Mouse (Mus musculus) CD4-positive, CD25-positive, alpha-beta regulatory T cell, adult 4 months (primary cell): ENCODE results near the gene Smg7. TPM values are rescaled to one million over a fixed set of nuclear protein-coding genes. Genes with fewer than 3 reads are reported as not detected.

Source experiments
- ATAC-seq: one replicate; pipeline ENCODE4 v1.8.0; 2017
- polyA plus RNA-seq, 2 experiments: library from polyadenylated mRNA; unstranded; fragments of 100-300 nt; shearing (Covaris generic); gene quantifications; one replicate each; pipeline ENCODE4 v1.2.1; 2017

Gene Smg7
- polyA plus RNA-seq, 2 experiments from 2014 or later: 36.1 to 43.5 TPM

- no peak for ATAC-seq
Observed at GRCm38 (mm10) chr1:152804907-152805306, 97.5 kb downstream of the Smg7 start.

- no peak for ATAC-seq
Observed at GRCm38 (mm10) chr1:152800633-152801176, 101.7 kb downstream of the Smg7 start.

- no peak for ATAC-seq
Observed at GRCm38 (mm10) chr1:152799897-152800296, 102.5 kb downstream of the Smg7 start, which contains the start of gene Ncf2. Ncf2 (plus strand) TSS chr1:152800194.

DNA sequence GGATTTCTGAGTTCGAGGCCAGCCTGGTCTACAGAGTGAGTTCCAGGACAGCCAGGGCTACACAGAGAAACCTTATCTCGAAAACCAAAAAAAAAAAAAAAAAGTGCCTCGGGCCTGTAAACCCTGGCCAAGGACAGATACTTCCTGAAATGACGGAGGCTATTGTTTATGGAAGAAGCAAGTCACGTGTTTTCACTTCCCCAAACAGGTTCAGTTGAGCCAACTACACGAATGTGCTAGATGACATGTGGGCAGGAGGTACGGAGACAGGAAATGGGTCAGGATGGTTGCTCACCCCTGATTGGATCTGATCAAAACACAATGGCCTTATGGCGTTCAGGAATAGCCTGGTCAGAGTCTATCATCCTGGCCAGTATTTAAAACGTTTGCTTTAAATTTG lies 104.3 kb downstream of the Smg7 start:
- no peak for ATAC-seq

GRCm38 (mm10) chr1:152796683-152797263 lies 105.7 kb downstream of the Smg7 start:
- ATAC-seq: no peak

DNA sequence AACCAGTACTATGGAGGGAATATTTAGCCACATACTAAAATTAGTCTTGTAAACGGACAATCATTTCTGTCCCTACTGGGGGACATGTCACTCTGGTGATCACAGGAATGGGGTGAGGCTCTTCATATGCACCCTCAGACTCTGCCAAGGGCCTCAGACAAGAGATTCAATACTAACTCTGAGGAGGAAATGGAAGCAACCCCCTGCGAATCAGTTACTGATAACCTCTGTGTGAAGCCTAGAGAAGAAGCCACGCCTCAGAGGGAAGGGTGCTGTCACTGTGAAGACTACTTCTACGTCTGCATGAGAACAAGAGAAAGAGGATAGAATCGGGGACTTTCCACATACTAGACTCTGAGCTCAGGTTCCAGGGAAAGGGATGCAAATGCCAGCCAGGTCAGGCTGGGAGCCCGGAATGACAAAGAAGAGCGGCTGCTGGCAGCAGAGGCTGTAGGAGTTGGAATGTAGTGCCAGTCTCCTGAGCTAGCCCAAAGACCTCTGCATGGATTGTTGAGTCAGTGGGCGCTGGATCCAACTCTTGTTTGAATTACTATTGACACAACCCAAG lies 106.7 kb downstream of the Smg7 start:
- no peak for ATAC-seq

DNA sequence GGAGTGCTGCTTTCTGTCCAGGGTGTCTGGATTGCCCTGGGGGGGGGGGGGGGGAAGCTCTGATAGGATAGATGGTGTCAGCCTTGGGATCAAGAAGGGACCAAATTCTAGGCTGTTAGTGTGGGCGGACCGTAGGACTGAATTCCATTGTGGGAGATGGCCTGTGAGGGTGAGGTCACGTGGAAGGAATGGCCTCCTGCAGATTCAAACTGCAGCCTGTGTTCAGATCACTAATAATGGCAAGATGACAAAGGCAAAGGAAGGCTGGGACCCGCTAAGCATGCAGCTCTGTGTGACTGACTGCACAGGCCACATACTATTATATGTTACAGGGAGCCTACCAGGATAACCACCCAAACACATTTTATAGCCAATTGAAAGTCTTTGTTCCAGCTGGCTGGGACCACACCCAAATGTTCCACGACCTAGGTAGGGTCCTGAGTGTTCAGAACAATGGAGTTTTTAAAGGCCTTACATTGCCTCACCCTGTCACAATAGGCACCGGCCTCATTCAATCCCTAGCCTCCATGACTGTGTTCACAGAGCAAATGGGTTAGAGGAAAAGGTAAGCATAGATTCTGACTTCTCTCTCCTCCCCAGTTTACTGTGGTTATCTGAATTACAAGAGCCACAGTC lies 108.8 kb downstream of the Smg7 start:
- no peak for ATAC-seq

DNA sequence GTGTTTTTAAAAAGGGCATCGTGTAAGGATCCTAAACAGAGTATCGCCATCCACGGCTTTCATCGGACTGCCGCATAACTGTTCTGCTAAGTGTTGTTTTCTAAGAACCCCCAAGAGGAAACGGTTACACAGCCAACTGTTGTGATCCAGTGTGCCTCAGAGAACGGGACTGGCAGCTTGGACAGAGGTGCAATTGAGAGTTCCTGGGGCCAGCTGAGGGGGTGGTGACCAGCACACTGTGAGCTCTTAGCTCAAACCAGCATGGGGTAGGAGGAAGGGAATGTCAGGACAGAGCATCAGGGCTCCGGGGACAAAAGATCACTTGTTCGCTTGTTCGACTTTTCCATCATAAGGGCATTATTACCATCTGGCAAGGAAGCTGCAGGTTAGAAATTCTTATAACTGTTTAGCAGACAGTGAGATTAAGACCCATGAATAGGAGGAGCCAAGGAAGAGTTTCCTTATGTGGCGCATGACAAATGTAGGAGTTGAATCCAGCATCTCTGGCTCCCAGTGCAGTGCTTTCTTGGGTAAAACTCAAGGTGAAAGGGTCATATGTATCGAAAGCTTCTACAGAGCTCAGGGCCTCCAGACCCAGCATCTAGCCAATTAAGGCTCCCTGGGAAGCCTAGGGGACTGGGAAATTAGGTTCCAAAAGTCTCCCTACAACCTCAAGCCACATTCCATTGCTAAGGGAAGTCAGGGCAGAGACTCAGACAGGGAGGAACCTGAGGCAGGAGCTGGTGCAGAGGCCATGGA lies 109.5 kb downstream of the Smg7 start:
- no peak for ATAC-seq

DNA sequence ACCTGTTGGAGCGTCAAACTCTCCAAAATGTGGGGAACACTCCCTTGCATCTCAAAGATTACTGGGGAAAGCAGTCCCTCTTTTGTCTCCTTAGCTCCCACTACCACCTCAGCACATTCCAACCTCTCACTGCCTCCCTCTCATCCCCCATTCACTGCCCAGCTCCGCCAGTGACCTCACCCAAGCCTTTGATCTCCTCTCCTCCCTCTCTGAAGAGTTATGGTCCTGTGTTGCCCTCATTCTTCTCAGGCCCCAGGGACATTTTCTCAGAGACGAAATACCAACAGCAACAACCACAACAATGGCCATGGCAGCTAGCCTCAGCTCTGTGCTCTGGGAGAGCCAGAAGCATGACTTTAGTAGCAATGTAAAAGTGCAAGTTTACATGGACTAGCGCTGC lies 111.2 kb downstream of the Smg7 start:
- ATAC-seq: no peak

- ATAC-seq: no peak
Observed at GRCm38 (mm10) chr1:152790821-152791220, 111.6 kb downstream of the Smg7 start.

DNA sequence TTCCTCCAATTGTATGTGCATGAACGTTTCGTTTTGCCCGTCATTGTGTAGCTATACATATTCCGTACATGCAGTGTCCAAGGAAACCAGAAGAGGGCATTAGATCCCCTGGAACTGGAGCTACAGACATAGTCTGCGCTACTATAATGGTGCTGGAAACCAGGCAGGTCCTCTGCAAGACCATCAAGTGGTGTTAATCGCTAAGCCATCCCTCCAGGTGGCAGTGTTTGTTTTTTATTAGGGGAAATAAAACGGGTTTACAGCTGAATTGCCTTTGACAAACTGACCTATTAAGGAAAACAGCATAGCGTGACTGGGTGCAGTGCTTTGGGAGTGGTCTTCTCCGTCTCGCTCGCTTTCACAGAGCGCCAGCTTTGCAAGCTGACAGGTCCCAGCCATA lies 112.2 kb downstream of the Smg7 start:
- ATAC-seq: no peak

DNA sequence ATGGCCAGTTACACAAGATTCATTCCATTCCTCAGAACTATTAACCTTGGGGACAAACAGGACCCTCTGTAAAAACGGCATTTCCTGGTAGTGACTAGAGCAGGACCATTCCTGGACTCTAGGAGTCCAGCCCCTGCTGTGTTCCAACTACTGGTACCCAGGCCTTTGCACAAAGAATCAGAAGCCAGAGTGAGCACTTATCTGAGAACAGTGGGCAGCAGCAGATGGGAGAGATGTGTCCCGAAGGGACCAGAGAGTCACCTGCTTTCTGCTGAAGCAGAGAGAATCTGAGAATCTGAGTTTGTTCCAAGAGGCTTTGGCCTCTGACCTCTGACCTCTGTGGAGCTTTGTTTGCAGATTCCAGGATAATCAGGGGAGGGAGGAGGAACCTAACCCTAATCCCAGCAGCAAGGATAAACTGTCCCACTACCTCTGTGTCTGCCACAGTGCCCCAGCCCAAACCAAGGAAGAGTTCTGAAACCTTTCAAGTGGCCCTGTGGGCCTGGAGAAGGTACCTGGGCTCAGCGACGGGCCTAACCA lies 114.3 kb downstream of the Smg7 start:
- ATAC-seq: no peak

Other genes with a start within 250 kb of the Smg7 start
- not detected for gene Apobec4, start 152.1 kb downstream of the Smg7 start, polyA plus RNA-seq
- under 1 TPM; 0.09 to 0.19 TPM for gene Rgl1, start 136.3 kb downstream of the Smg7 start, polyA plus RNA-seq
- gene Arpc5, start 136.1 kb downstream of the Smg7 start, polyA plus RNA-seq: 100 to 1,000 TPM; 479 to 556 TPM
- gene Ncf2, start 102.5 kb downstream of the Smg7 start, polyA plus RNA-seq: 1 to 10 TPM; 2.9 to 6.9 TPM
- gene Nmnat2, start 52.3 kb upstream of the Smg7 start, polyA plus RNA-seq: under 1 TPM; 0.78 to 0.80 TPM